Mouse (Mus musculus) hindbrain, postnatal 0 days (tissue): ENCODE data around the gene Cyp2ab1. TPM values are rescaled to one million over a fixed set of nuclear protein-coding genes. Genes with fewer than 3 reads are reported as not detected.
"Not testable (repeated sequence)": the region's sequence is repeated elsewhere in the genome, so short reads cannot be mapped to it uniquely, and the experiment has no call there.

Experiments
- ATAC-seq: fragments of 200-750 bp; cut with Nextera tagmentation; 2 replicates; pipeline ENCODE4 v1.8.0; 2017; ENCODE audit warnings: mild to moderate bottlenecking, moderate TSS enrichment, moderate library complexity
- DNase-seq: peaks from one replicate; pipeline ENCODE4 v3.0.0-alpha.2; 2015; ENCODE audit warnings: low spot score
- H3K27ac ChIP-seq: fragments of 300-500 bp; sonication (generic); 2 replicates; pipeline ENCODE4 v1.5.1; 2014; ENCODE audit warnings: mild to moderate bottlenecking
- H3K27me3 ChIP-seq: fragments of 300-500 bp; sonication (generic); 2 replicates; pipeline ENCODE4 v1.6.1; 2014; ENCODE audit warnings: low read length, mixed read lengths; ENCODE audit not compliant: insufficient read depth
- H3K36me3 ChIP-seq: fragments of 300-500 bp; sonication (generic); 2 replicates; pipeline ENCODE4 v1.6.1; 2014; ENCODE audit warnings: low read length, mixed read lengths; ENCODE audit not compliant: insufficient read depth
- H3K4me1 ChIP-seq: fragments of 300-500 bp; sonication (generic); 2 replicates; pipeline ENCODE4 v1.6.1; 2014; ENCODE audit warnings: antibody characterized with exemption, low read length, mixed read lengths; ENCODE audit not compliant: insufficient read depth
- H3K4me2 ChIP-seq: fragments of 300-500 bp; sonication (generic); 2 replicates; pipeline ENCODE4 v1.6.1; 2014; ENCODE audit warnings: low read depth, mild to moderate bottlenecking, low read length, moderate library complexity, mixed read lengths
- H3K4me3 ChIP-seq: fragments of 300-500 bp; sonication (generic); 2 replicates; pipeline ENCODE4 v1.5.1; 2014; ENCODE audit warnings: low read length
- H3K9ac ChIP-seq: fragments of 300-500 bp; sonication (generic); replicated peaks from 2 replicates; pipeline ENCODE4 v1.6.1; 2014; ENCODE audit warnings: mild to moderate bottlenecking, low read length, moderate library complexity, mixed read lengths
- H3K9me3 ChIP-seq: fragments of 300-500 bp; sonication (generic); 2 replicates; pipeline ENCODE4 v1.6.1; 2016; ENCODE audit warnings: low read length, mixed read lengths
- CTCF ChIP-seq: IDR thresholded peaks from 2 replicates; pipeline ENCODE4 v1.5.1; 2016; ENCODE audit warnings: antibody characterized with exemption, control low read depth, low read depth
- WGBS: fragments of 180-500 bp; shearing (Covaris S2); extraction: QIAGEN DNeasy Blood & Tissue Kit; methylation state at CpG from one replicate; pipeline ENCODE4 v1.1.7; 2014; 5-methylcytosine and 5-hydroxymethylcytosine counted together
- polyA plus RNA-seq: library from polyadenylated mRNA; unstranded; fragments of >200 nt; fragmentation: Nextera tagmentation; extraction: Ambion mirVana; gene quantifications from 2 replicates; pipeline ENCODE4 v1.2.1, GENCODE M21; 2015
- total RNA-seq: library from RNA; depleted of rRNA; stranded (reverse); fragments of >200 nt; gene quantifications from 2 replicates; pipeline ENCODE4 v1.2.3, GENCODE M21; 2014; rRNA removed

Cyp2ab1 gene
- total RNA-seq (0.10 TPM in 1 of 2 replicates, not detected in the other), polyA plus RNA-seq (not detected in 2 replicates)

DNA sequence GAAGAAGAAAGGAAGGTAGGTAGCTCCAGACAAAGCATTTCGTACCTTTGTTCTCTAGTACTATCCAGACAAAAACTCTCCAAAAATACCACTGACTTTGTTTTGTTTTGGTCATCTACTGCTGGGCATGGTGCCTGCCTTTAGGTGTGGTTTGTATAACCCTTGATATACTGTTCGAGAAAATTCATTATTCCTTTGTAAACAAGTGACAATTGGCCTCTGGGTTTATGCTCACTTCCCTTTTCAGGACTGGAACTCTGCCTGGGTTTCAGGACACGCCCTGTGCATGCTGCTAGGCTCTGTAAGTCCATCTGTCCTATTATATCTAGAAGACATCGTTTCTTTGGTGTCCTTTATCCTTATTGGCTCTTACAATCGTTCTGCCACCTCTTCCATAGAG, at the start of gene Cyp2ab1:
Gene Cyp2ab1 (minus strand): TSS at position 119 of the 400 bp plus-strand sequence.
- Histone ChIP-seq H3K27ac (no peak within 1 kb of the TSS), H3K4me1 (no peaks in the 10 kb centered on the region), H3K9ac (no peak within 1 kb of the TSS), H3K4me3 (no peak within 1 kb of the TSS), H3K4me2 (no peak within 1 kb of the TSS), H3K27me3 (no peaks in the 10 kb centered on the region), H3K9me3 (no peaks in the 10 kb centered on the region), H3K36me3 (no peaks in the 10 kb centered on the region; the same call in 1 of the 2 replicates)
- WGBS: 70% methylated on average over 5 of the region's 5 CpGs
- ATAC-seq (no peak), DNase-seq (no peak)
- no peak for TF ChIP-seq CTCF

DNA sequence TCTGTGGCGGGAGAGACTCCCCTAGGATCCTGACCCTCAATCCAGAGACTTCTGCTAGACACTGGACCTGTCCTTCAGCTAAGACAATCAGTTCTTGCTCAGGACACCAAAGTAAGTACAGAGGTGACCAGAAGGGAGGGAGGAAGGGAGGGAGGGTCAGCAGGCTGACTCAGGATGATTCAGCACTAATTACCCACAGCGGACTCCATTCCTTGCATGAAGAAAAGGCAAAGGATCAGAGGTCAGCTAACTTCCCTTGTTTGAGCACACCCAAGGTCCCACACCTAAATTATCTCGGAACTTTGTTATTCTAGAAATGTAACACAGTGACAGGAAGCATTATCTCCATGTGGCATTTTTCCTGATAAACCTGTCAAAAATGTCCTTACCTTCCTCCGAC, 46.5 kb upstream of the Cyp2ab1 start:
- H3K4me2 ChIP-seq: no peak overlapping the region
- no peak overlapping the region for H3K4me3 ChIP-seq
- DNase-seq (no peak), ATAC-seq (no peak)
- H3K4me1 ChIP-seq: no peaks in the 10 kb centered on the region
- H3K9me3 ChIP-seq: no peaks in the 10 kb centered on the region
- no peak for TF ChIP-seq CTCF
- no peak overlapping the region for H3K9ac ChIP-seq
- no peak overlapping the region for H3K27ac ChIP-seq
- peaks cover 62% of the 10 kb centered on the region for H3K36me3 ChIP-seq
- no peaks in the 10 kb centered on the region for H3K27me3 ChIP-seq
- 86% methylated on average over 4 of the region's 4 CpGs for WGBS

DNA sequence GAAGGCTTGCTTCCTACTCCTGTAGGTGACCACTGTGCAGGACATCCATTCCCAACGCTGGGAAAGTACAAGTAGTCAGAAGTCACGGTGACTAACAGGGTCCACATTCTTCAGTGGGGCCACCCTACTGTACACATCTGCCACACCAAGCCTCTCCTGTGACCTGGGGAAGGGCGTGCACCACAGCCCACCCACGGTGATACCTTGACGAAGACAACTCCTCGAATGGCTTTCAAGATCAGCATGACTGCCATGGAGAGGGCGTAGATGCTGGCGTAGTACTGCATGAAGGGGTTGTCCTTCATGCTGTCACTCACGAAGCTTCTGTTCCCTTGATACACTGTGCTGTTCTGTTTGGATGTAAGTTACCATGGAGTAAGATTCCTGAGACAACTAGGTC, 43.0 kb upstream of the Cyp2ab1 start:
- 91% methylated on average over 9 of the region's 9 CpGs for WGBS
- peaks cover 71% of the 10 kb centered on the region for H3K36me3 ChIP-seq
- DNase-seq (no peak), ATAC-seq (no peak)
- no peaks in the 10 kb centered on the region for H3K27me3 ChIP-seq
- H3K4me3 ChIP-seq: no peak overlapping the region
- H3K4me2 ChIP-seq: no peak overlapping the region
- no peaks in the 10 kb centered on the region for H3K9me3 ChIP-seq
- H3K4me1 ChIP-seq: no peaks in the 10 kb centered on the region
- no peak overlapping the region for H3K9ac ChIP-seq
- H3K27ac ChIP-seq: no peak overlapping the region
- no peak for TF ChIP-seq CTCF

- Histone ChIP-seq H3K9ac (no peak overlapping the region), H3K4me3 (no peak overlapping the region), H3K4me2 (no peak overlapping the region), H3K9me3 (no peaks in the 10 kb centered on the region), H3K27me3 (no peaks in the 10 kb centered on the region), H3K27ac (no peak overlapping the region), H3K36me3 (peaks cover 78% of the 10 kb centered on the region), H3K4me1 (no peaks in the 10 kb centered on the region)
- ATAC-seq: no peak
- no peak for TF ChIP-seq CTCF
- no peak for DNase-seq
- WGBS: 88% methylated on average over 11 of the region's 11 CpGs
Observed at GRCm38 (mm10) chr16:20362121-20362520, 36.9 kb upstream of the Cyp2ab1 start.

DNA sequence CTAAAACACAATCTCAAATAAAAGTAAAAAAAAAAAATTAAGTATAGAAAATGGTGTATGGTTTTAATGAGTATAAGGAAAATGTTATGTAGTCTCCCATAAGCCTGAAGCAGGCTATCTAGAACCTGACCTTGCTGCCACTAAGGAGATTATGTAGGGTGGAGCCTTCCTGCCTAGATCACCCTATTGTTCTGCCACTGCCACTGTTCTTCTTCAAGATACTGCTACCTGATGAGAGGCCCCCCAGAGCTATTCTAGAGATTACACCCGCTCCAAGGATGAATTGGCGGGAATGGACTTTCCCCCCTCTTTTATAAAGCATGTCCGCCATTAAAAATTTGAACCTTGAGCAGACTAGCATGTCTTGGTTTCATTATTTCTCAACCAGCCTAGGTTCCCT, 36.3 kb upstream of the Cyp2ab1 start:
- not testable (repeated sequence) for ATAC-seq, H3K4me3 ChIP-seq, H3K9ac ChIP-seq, H3K27me3 ChIP-seq, H3K9me3 ChIP-seq, H3K4me1 ChIP-seq, DNase-seq, H3K27ac ChIP-seq, H3K4me2 ChIP-seq
- WGBS: 96% methylated on average over 3 of the region's 3 CpGs
- H3K36me3 ChIP-seq: peaks cover 74% of the 10 kb centered on the region

DNA sequence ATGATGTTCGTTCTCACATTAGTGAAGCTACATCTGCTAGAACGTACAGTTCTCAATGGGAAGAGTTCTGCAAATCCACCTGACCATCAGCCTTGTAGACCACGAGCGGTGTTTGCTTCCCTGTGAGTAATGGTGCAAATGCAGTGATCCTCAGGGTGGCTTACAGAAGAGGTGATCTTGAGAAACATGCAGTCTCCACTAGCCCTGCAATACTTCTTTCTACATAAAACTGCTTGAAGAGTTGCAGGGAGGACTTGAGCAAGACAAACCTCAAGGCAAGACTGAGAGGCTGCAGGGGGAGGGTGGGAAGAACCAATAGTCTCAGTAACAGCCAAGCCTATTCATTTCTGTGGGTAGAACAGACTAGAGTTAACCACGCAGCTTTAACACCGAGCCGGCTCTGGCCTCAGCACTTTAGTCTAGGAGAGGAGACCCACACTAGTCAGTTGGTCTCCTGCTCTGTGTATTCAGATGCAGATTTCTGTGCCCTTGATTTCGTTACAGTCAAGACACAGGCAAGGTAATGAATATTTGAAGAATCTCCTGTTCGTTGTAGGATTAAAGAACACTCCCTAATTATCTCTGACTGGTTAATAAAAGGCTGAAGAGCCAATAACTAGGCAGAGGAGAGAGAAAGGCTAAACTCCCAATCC, 34.6 kb upstream of the Cyp2ab1 start:
- Histone ChIP-seq H3K27ac (no peak overlapping the region), H3K4me2 (no peak overlapping the region), H3K4me1 (no peaks in the 10 kb centered on the region), H3K4me3 (no peak overlapping the region), H3K9ac (no peak overlapping the region), H3K36me3 (peaks cover 71% of the 10 kb centered on the region), H3K9me3 (no peaks in the 10 kb centered on the region), H3K27me3 (no peaks in the 10 kb centered on the region)
- 82% methylated on average over 9 of the region's 9 CpGs for WGBS
- no peak for TF ChIP-seq CTCF
- ATAC-seq (no peak), DNase-seq (no peak)

DNA sequence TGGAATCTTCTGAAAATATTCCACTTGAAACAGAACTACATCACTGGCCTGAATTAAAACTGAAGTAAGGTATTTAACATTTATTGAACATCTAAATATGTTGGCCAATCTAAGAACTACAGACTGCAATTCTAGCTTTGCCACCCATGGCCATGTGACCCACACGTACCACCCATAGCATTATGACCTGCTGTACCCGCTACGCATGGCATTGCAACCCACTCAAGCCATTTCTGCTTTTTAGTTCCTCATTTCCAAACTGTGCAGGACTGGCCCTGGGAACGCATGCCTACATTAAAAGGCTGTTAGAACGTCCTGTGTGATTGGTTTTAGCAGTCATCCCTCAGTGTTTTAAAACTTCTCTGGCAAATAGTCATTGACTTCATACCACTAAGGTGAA, 32.6 kb upstream of the Cyp2ab1 start:
- TF ChIP-seq CTCF: no peak
- Histone ChIP-seq H3K4me3 (no peak overlapping the region), H3K4me2 (no peak overlapping the region), H3K27me3 (no peaks in the 10 kb centered on the region), H3K9ac (no peak overlapping the region), H3K4me1 (no peaks in the 10 kb centered on the region), H3K9me3 (no peaks in the 10 kb centered on the region), H3K36me3 (peaks cover 62% of the 10 kb centered on the region), H3K27ac (no peak overlapping the region)
- WGBS: 94% methylated on average over 5 of the region's 5 CpGs
- DNase-seq (no peak), ATAC-seq (no peak)
